Mouse (Mus musculus) hindbrain, embryonic 10.5 days (tissue): ENCODE results near the gene Gm17571. TPM values are rescaled to one million over a fixed set of nuclear protein-coding genes. Genes with fewer than 3 reads are reported as not detected.

Experiments used
- polyA plus RNA-seq: library from polyadenylated mRNA; unstranded; fragments of >200 nt; fragmentation: Nextera tagmentation; extraction: Ambion mirVana; gene quantifications from 2 replicates; pipeline ENCODE4 v1.2.1, GENCODE M21; 2016

Gene Gm17571
- polyA plus RNA-seq, 1 experiment from 2014 or later, result not detected

Other genes with a start within 250 kb of the Gm17571 start
- gene Jrkl, start 200.9 kb downstream of the Gm17571 start, polyA plus RNA-seq, result 6.5 and 7.1 TPM in 2 replicates
- 7.7 and 8.8 TPM in 2 replicates for gene Ccdc82, start 199.8 kb downstream of the Gm17571 start, polyA plus RNA-seq
- 10.0 and 10.2 TPM in 2 replicates for gene Maml2, start 148.8 kb downstream of the Gm17571 start, polyA plus RNA-seq